Mouse (Mus musculus) limb, embryonic 10.5 days (tissue): ENCODE measurements at regions not wholly inside any gene's neighbourhood (a gene's known extent, or its start where the extent isn't known, plus 50 kb on each side); places are given as distances from the start of the nearest gene placed in this dataset.

Source experiments
- DNase-seq: peaks from one replicate; pipeline ENCODE4 v3.0.0-alpha.2; 2017; ENCODE audit warnings: low spot score
- H3K27ac ChIP-seq: fragments of 300-500 bp; sonication (generic); 2 replicates; pipeline ENCODE4 v1.5.1; 2016; ENCODE audit warnings: mild to moderate bottlenecking
- H3K27me3 ChIP-seq: fragments of 300-500 bp; sonication (generic); 2 replicates; pipeline ENCODE4 v1.6.1; 2016; ENCODE audit warnings: low read depth, mild to moderate bottlenecking; ENCODE audit not compliant: poor library complexity, severe bottlenecking
- H3K36me3 ChIP-seq: fragments of 300-500 bp; sonication (generic); 2 replicates; pipeline ENCODE4 v1.6.1; 2016; ENCODE audit warnings: mild to moderate bottlenecking, moderate library complexity
- H3K4me1 ChIP-seq: fragments of 300-500 bp; sonication (generic); 2 replicates; pipeline ENCODE4 v1.6.1; 2016
- H3K4me3 ChIP-seq: fragments of 300-500 bp; sonication (generic); 2 replicates; pipeline ENCODE4 v1.5.1; 2016; ENCODE audit warnings: mild to moderate bottlenecking, moderate library complexity
- H3K9me3 ChIP-seq: fragments of 300-500 bp; sonication (generic); replicated peaks from 2 replicates; pipeline ENCODE4 v1.6.1; 2016; ENCODE audit warnings: mild to moderate bottlenecking
- WGBS: fragments of 180-500 bp; shearing (Covaris S2); methylation state at CpG from one replicate; pipeline ENCODE4 v1.1.7; 2016; 5-methylcytosine and 5-hydroxymethylcytosine counted together

- DNase-seq = no peak
- H3K27ac ChIP-seq = no peak overlapping the region
- H3K4me3 ChIP-seq = no peak overlapping the region
- no peaks in the 10 kb centered on the region for H3K4me1 ChIP-seq
- 88% methylated on average over 4 of the region's 4 CpGs for WGBS
- no peaks in the 10 kb centered on the region for H3K27me3 ChIP-seq
- H3K36me3 ChIP-seq = no peaks in the 10 kb centered on the region
- no peaks in the 10 kb centered on the region for H3K9me3 ChIP-seq
Measured at GRCm38 (mm10) chr6:14146394-14146793, 275.1 kb upstream of the 2610001J05Rik start.

DNA sequence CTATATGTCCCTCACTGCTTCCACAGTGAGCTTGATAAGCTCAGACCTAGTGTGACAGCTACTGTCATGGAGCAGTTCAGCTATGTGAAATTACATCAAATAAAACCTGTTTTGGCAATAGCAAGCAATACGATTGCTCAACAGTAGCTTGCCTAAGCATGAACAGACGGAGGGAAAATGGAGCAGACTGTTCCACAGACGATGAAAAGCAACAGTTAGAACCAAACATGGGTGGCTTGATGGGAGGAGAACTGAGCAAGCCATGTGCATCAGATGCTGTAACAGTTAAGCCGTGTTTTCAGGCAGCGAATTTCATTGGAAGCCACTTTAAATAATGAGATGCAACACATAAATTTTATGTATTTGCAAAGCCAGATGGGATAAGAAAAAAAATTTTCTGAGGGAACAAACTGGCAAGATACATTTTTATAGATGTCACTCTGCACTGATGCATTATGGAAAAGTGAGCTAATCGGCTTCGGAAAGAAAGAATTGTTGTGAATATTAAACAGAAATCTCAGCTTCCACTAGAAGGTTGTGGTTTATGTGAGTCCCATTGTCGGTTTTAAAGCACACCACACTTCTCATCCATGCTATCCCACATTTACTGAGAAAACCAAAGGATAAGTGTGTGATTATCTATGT is 270.9 kb upstream of the 2610001J05Rik start:
- no peaks in the 10 kb centered on the region for H3K4me1 ChIP-seq
- no peaks in the 10 kb centered on the region for H3K36me3 ChIP-seq
- H3K9me3 ChIP-seq = no peaks in the 10 kb centered on the region
- no peak overlapping the region for H3K4me3 ChIP-seq
- no peak overlapping the region for H3K27ac ChIP-seq
- DNase-seq = no peak
- 88% methylated on average over 8 of the region's 8 CpGs for WGBS
- H3K27me3 ChIP-seq = no peaks in the 10 kb centered on the region

- Histone ChIP-seq H3K4me3 (no peak overlapping the region), H3K36me3 (no peaks in the 10 kb centered on the region), H3K27me3 (no peaks in the 10 kb centered on the region), H3K27ac (no peak overlapping the region), H3K4me1 (no peaks in the 10 kb centered on the region), H3K9me3 (no peaks in the 10 kb centered on the region)
- no peak for DNase-seq
- 94% methylated on average over 1 of the region's 1 CpGs for WGBS
Measured at GRCm38 (mm10) chr6:14130392-14131144, 259.2 kb upstream of the 2610001J05Rik start.

DNA sequence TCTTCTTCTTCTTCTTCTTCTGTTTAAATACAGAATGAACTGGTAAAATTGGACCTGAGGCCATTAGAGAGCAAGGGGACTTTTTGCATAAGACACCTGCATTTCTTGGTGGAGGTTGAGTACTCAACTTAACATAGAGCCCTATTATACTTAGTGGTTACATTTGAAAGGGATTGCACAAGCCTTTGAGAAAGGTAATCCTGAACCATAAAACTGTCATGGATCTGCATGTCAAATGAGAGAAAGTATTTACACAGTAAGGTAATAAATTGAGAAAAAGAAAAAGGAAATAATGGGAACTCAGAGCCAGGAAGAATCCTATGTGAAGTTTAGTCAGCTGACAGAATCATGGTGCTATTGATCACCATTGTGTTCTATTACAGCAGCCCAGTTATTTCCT is 258.1 kb upstream of the 2610001J05Rik start:
- Histone ChIP-seq H3K27me3 (no peaks in the 10 kb centered on the region), H3K4me3 (no peak overlapping the region), H3K9me3 (no peaks in the 10 kb centered on the region), H3K36me3 (no peaks in the 10 kb centered on the region), H3K4me1 (no peaks in the 10 kb centered on the region), H3K27ac (no peak overlapping the region)
- no peak for DNase-seq

DNA sequence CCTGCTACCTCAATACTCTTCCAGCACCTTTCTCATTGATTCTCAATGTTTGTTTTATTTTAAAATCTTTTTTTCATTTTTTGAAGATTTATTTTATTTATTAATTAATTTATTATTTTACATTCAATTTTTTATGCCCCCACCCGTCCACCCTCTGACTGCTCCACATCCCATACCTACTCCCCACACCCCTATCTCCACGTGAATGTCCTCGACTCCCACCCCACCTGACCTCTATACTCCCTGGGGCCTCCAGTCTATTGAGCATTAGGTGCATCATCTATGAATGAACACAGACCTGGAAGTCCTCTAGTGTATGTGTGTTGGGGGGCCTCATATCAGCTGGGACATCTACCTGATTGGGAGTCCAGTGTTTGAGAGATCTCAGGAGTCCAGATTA is 251.0 kb upstream of the 2610001J05Rik start:
- no peaks in the 10 kb centered on the region for H3K4me1 ChIP-seq
- H3K9me3 ChIP-seq = no peaks in the 10 kb centered on the region
- H3K36me3 ChIP-seq = no peaks in the 10 kb centered on the region
- H3K27me3 ChIP-seq = no peaks in the 10 kb centered on the region
- WGBS = 93% methylated on average over 3 of the region's 3 CpGs
- no peak for DNase-seq
- H3K27ac ChIP-seq = no peak overlapping the region
- no peak overlapping the region for H3K4me3 ChIP-seq

DNA sequence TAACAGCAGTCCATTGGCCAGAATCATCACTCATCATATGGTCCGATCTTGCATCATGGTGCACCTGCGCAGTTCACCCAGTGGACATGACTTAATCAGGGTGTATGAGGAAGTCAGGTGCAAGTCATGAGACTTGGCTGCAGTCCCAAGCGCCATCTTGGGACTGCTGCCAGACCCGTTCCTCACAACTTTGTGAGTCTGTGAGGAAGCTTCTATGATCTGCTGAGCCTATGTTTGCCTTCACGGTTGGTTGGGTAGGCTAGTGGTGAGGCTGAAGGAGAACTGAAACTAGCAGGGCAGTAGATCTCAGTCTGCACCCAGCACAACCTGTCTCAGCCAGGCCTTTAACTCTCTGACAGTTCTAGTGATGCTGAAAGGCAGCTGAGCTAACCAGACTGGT is 250.2 kb upstream of the 2610001J05Rik start:
- H3K27ac ChIP-seq = no peak overlapping the region
- H3K36me3 ChIP-seq = no peaks in the 10 kb centered on the region
- WGBS = 95% methylated on average over 5 of the region's 5 CpGs
- H3K9me3 ChIP-seq = no peaks in the 10 kb centered on the region
- no peaks in the 10 kb centered on the region for H3K27me3 ChIP-seq
- H3K4me3 ChIP-seq = no peak overlapping the region
- H3K4me1 ChIP-seq = no peaks in the 10 kb centered on the region
- DNase-seq = no peak

- DNase-seq = no peak
- Histone ChIP-seq H3K4me1 (no peaks in the 10 kb centered on the region), H3K4me3 (no peak overlapping the region), H3K27me3 (no peaks in the 10 kb centered on the region), H3K27ac (no peak overlapping the region), H3K9me3 (no peaks in the 10 kb centered on the region), H3K36me3 (no peaks in the 10 kb centered on the region)
- 86% methylated on average over 1 of the region's 1 CpGs for WGBS
Measured at GRCm38 (mm10) chr6:14094907-14095306, 223.6 kb upstream of the 2610001J05Rik start.

DNA sequence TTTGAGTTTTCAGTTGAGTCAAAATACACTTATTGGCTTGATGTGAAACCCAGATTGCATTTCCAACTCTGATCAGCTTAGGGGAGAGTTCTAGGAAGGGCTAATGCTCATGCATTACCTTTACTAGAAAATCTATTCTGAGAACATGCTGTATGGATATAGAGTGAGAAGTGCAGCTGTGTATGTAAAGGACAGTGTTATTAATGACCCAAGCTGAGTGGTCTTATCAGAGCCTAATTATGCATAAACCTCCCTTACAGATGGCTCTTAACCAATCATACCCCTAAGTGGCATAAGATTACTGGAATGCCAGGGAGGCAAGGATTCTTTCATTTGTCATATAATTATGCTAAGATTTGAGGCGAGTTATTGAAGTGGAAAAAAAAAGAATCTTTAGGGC is 210.6 kb upstream of the 2610001J05Rik start:
- Histone ChIP-seq H3K36me3 (no peaks in the 10 kb centered on the region), H3K4me1 (no peaks in the 10 kb centered on the region), H3K4me3 (no peak overlapping the region), H3K27ac (no peak overlapping the region), H3K9me3 (no peaks in the 10 kb centered on the region), H3K27me3 (no peaks in the 10 kb centered on the region)
- WGBS = 78% methylated on average over 1 of the region's 1 CpGs
- no peak for DNase-seq

GRCm38 (mm10) chr6:14063735-14064134 is 192.4 kb upstream of the 2610001J05Rik start:
- H3K4me3 ChIP-seq = no peak overlapping the region
- no peak for DNase-seq
- WGBS = 73% methylated on average over 2 of the region's 2 CpGs
- H3K4me1 ChIP-seq = no peaks in the 10 kb centered on the region
- no peaks in the 10 kb centered on the region for H3K27me3 ChIP-seq
- H3K36me3 ChIP-seq = no peaks in the 10 kb centered on the region
- H3K27ac ChIP-seq = no peak overlapping the region
- no peaks in the 10 kb centered on the region for H3K9me3 ChIP-seq

- Histone ChIP-seq H3K9me3 (no peaks in the 10 kb centered on the region), H3K36me3 (no peaks in the 10 kb centered on the region), H3K27ac (no peak overlapping the region), H3K27me3 (no peaks in the 10 kb centered on the region), H3K4me1 (no peaks in the 10 kb centered on the region), H3K4me3 (no peak overlapping the region)
- DNase-seq = no peak
- WGBS = 87% methylated on average over 5 of the region's 5 CpGs
Measured at GRCm38 (mm10) chr6:14046560-14046959, 175.2 kb upstream of the 2610001J05Rik start.

- no peaks in the 10 kb centered on the region for H3K9me3 ChIP-seq
- no peaks in the 10 kb centered on the region for H3K27me3 ChIP-seq
- 82% methylated on average over 3 of the region's 3 CpGs for WGBS
- no peak overlapping the region for H3K4me3 ChIP-seq
- H3K27ac ChIP-seq = no peak overlapping the region
- H3K4me1 ChIP-seq = no peaks in the 10 kb centered on the region
- no peaks in the 10 kb centered on the region for H3K36me3 ChIP-seq
- DNase-seq = no peak
Measured at GRCm38 (mm10) chr6:14044654-14045053, 173.3 kb upstream of the 2610001J05Rik start.

DNA sequence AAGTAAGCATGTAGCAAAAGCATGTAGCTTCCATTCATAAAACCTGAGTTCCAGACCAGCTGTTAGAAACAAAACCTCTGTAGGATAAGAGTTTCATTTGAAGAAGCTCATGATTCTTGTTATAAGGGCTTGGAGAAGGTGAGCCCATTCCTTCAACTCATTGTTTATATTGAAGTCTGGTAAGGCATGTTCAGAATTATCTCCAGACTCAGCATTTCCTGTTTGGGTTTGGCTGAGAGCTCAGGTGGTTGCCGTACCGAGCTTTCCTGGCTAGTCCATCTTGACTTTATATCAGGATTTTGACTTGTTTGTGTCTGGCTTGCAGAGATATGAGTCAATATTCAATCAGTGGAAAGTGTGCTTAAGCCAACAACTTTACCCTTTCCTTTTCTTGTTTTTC is 154.6 kb upstream of the 2610001J05Rik start:
- no peaks in the 10 kb centered on the region for H3K9me3 ChIP-seq
- 89% methylated on average over 2 of the region's 2 CpGs for WGBS
- no peaks in the 10 kb centered on the region for H3K4me1 ChIP-seq
- H3K27ac ChIP-seq = no peak overlapping the region
- no peak for DNase-seq
- no peak overlapping the region for H3K4me3 ChIP-seq
- no peaks in the 10 kb centered on the region for H3K27me3 ChIP-seq
- no peaks in the 10 kb centered on the region for H3K36me3 ChIP-seq

- no peak for DNase-seq
- Histone ChIP-seq H3K4me1 (no peaks in the 10 kb centered on the region), H3K9me3 (no peaks in the 10 kb centered on the region), H3K36me3 (no peaks in the 10 kb centered on the region), H3K27me3 (no peaks in the 10 kb centered on the region), H3K27ac (no peak overlapping the region), H3K4me3 (no peak overlapping the region)
- 84% methylated on average over 2 of the region's 2 CpGs for WGBS
Measured at GRCm38 (mm10) chr6:14018928-14019327, 147.6 kb upstream of the 2610001J05Rik start.
